Mouse (Mus musculus): Measurements from ENCODE around the gene Gtf2ird2. TPM values are rescaled to one million over a fixed set of nuclear protein-coding genes. Genes with fewer than 3 reads are reported as not detected.

The Gtf2ird2 gene
- polyA plus RNA-seq, 1 experiment from 2014 or later, result 6.9 TPM

GRCm38 (mm10) chr5:134250601-134251000, 66.8 kb downstream of the Gtf2ird2 start:
- Histone ChIP-seq H3K9me3 (ENCODE audit: low read depth, low read length) (no peaks in the 10 kb centered on the region), H3K36me3 (ENCODE audit: insufficient read depth) (peaks cover 100% of the 10 kb centered on the region), H3K4me3 (ENCODE audit: low read depth, low read length) (no peak overlapping the region), H3K4me1 (ENCODE audit: insufficient read depth) (no peaks in the 10 kb centered on the region), H3K27me3 (ENCODE audit: insufficient read depth, low read length) (no peaks in the 10 kb centered on the region), H3K9ac (no peak overlapping the region), H3K4me2 (no peak overlapping the region), H3K27ac (ENCODE audit: low read depth) (no peak overlapping the region)
- TF ChIP-seq CTCF (IDR thresholded peaks at IDR 0.05; ENCODE audit: low read depth), result no peak
- ATAC-seq (ENCODE audit: insufficient read depth) (no peak), DNase-seq (no peak)
- 88% methylated on average over 3 of the region's 3 CpGs for WGBS

GRCm38 (mm10) chr5:134251083-134251482, 67.3 kb downstream of the Gtf2ird2 start:
- Histone ChIP-seq H3K27ac (ENCODE audit: low read depth) (no peak overlapping the region), H3K27me3 (ENCODE audit: insufficient read depth, low read length) (no peaks in the 10 kb centered on the region), H3K4me3 (ENCODE audit: low read depth, low read length) (no peak overlapping the region), H3K9ac (no peak overlapping the region), H3K4me2 (no peak overlapping the region), H3K4me1 (ENCODE audit: insufficient read depth) (no peaks in the 10 kb centered on the region), H3K9me3 (ENCODE audit: low read depth, low read length) (no peaks in the 10 kb centered on the region), H3K36me3 (ENCODE audit: insufficient read depth) (peaks cover 100% of the 10 kb centered on the region)
- DNase-seq (no peak), ATAC-seq (ENCODE audit: insufficient read depth) (no peak)
- WGBS, result 90% methylated on average over 4 of the region's 4 CpGs
- TF ChIP-seq CTCF (IDR thresholded peaks at IDR 0.05; ENCODE audit: low read depth), result no peak

GRCm38 (mm10) chr5:134253806-134254205, 70.0 kb downstream of the Gtf2ird2 start:
- no peak for DNase-seq
- Histone ChIP-seq H3K27me3 (ENCODE audit: insufficient read depth, low read length) (no peaks in the 10 kb centered on the region), H3K27ac (ENCODE audit: low read depth) (no peak overlapping the region), H3K9ac (no peak overlapping the region), H3K9me3 (ENCODE audit: low read depth, low read length) (no peaks in the 10 kb centered on the region), H3K4me1 (ENCODE audit: insufficient read depth) (no peaks in the 10 kb centered on the region), H3K4me2 (no peak overlapping the region), H3K4me3 (ENCODE audit: low read depth, low read length) (no peak overlapping the region), H3K36me3 (ENCODE audit: insufficient read depth) (peaks cover 96% of the 10 kb centered on the region)
- no peak for TF ChIP-seq CTCF (IDR thresholded peaks at IDR 0.05; ENCODE audit: low read depth)
- WGBS, result 66% methylated on average over 3 of the region's 3 CpGs
- ATAC-seq (ENCODE audit: insufficient read depth), result no peak

DNA sequence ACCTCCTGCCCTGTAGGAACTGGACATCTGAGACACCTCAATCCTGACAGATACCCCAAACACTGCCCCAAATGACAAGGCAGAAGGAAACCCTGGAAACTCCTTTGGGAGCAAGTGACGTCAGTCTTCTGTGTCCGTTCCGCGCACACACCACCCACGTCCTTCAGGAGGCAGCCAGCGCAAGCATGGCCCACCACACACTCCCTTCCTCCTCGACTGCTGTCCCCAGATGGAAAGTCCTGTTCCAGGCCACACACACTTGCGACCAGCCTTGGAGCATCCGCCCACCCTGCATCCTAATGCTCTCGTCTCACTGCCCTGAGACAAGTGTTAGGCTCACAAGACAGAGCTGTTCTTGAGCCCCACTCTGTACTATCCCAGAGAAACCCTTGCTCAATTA, 71.5 kb downstream of the Gtf2ird2 start:
- Histone ChIP-seq H3K9ac (no peak overlapping the region), H3K4me3 (ENCODE audit: low read depth, low read length) (no peak overlapping the region), H3K36me3 (ENCODE audit: insufficient read depth) (peaks cover 96% of the 10 kb centered on the region), H3K27ac (ENCODE audit: low read depth) (no peak overlapping the region), H3K9me3 (ENCODE audit: low read depth, low read length) (no peaks in the 10 kb centered on the region), H3K27me3 (ENCODE audit: insufficient read depth, low read length) (no peaks in the 10 kb centered on the region), H3K4me2 (no peak overlapping the region), H3K4me1 (ENCODE audit: insufficient read depth) (no peaks in the 10 kb centered on the region)
- 85% methylated on average over 10 of the region's 10 CpGs for WGBS
- DNase-seq, result no peak
- TF ChIP-seq CTCF (IDR thresholded peaks at IDR 0.05; ENCODE audit: low read depth), result no peak
- ATAC-seq (ENCODE audit: insufficient read depth), result no peak

- Histone ChIP-seq H3K9ac (no peak overlapping the region), H3K9me3 (ENCODE audit: low read depth, low read length) (no peaks in the 10 kb centered on the region), H3K27me3 (ENCODE audit: insufficient read depth, low read length) (no peaks in the 10 kb centered on the region), H3K4me3 (ENCODE audit: low read depth, low read length) (no peak overlapping the region), H3K27ac (ENCODE audit: low read depth) (no peak overlapping the region), H3K36me3 (ENCODE audit: insufficient read depth) (peaks cover 96% of the 10 kb centered on the region), H3K4me1 (ENCODE audit: insufficient read depth) (no peaks in the 10 kb centered on the region), H3K4me2 (no peak overlapping the region)
- ATAC-seq (ENCODE audit: insufficient read depth) (no peak), DNase-seq (no peak)
- TF ChIP-seq CTCF (IDR thresholded peaks at IDR 0.05; ENCODE audit: low read depth), result no peak
- WGBS, result 88% methylated on average over 13 of the region's 13 CpGs
These were observed 73.7 kb downstream of the Gtf2ird2 start for GRCm38 (mm10) chr5:134257349-134258031.

- DNase-seq, result no peak
- no peak overlapping the region for H3K4me3 ChIP-seq (ENCODE audit: low read depth, low read length)
- ATAC-seq (ENCODE audit: insufficient read depth), result no peak
- H3K9ac ChIP-seq, result no peak overlapping the region
- H3K4me2 ChIP-seq, result no peak overlapping the region
- peaks cover 96% of the 10 kb centered on the region for H3K36me3 ChIP-seq (ENCODE audit: insufficient read depth)
- H3K27me3 ChIP-seq (ENCODE audit: insufficient read depth, low read length), result no peaks in the 10 kb centered on the region
- WGBS, result 66% methylated on average over 4 of the region's 4 CpGs
- TF ChIP-seq CTCF (IDR thresholded peaks at IDR 0.05; ENCODE audit: low read depth), result no peak
- no peak overlapping the region for H3K27ac ChIP-seq (ENCODE audit: low read depth)
- no peaks in the 10 kb centered on the region for H3K9me3 ChIP-seq (ENCODE audit: low read depth, low read length)
- no peaks in the 10 kb centered on the region for H3K4me1 ChIP-seq (ENCODE audit: insufficient read depth)
These were observed 74.6 kb downstream of the Gtf2ird2 start for GRCm38 (mm10) chr5:134258395-134258794.

DNA sequence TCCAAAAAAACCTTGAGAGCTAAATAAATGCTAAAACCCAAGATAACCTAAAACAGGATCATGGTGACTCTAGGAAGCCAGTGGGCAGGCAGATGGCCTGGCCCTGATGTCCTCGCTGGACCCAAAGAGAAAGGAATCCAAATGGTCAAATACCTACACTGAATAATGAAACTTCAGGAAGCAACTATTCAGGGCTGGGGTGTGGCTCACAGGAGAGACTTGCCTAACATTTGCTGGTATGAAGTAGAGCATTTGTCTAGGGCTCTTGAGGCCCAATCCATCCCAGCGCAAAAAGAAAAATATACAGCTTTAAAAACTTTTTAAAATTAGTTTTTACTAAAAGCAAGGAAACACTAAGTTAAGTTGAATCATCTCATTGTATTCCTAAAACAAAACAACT, 75.1 kb downstream of the Gtf2ird2 start:
- H3K27me3 ChIP-seq (ENCODE audit: insufficient read depth, low read length), result no peaks in the 10 kb centered on the region
- no peak overlapping the region for H3K9ac ChIP-seq
- DNase-seq, result no peak
- no peak overlapping the region for H3K27ac ChIP-seq (ENCODE audit: low read depth)
- no peak overlapping the region for H3K4me2 ChIP-seq
- WGBS, result 98% methylated on average over 2 of the region's 2 CpGs
- no peak for ATAC-seq (ENCODE audit: insufficient read depth)
- H3K4me3 ChIP-seq (ENCODE audit: low read depth, low read length), result no peak overlapping the region
- H3K4me1 ChIP-seq (ENCODE audit: insufficient read depth), result no peaks in the 10 kb centered on the region
- H3K9me3 ChIP-seq (ENCODE audit: low read depth, low read length), result no peaks in the 10 kb centered on the region
- TF ChIP-seq CTCF (IDR thresholded peaks at IDR 0.05; ENCODE audit: low read depth), result no peak
- H3K36me3 ChIP-seq (ENCODE audit: insufficient read depth), result peaks cover 96% of the 10 kb centered on the region

Data from lung, embryonic 14.5 days (tissue).